Mouse (Mus musculus): Measurements from ENCODE around the gene Cacna1d.
A peak's percentile ranks its signal among the peaks of the same experiment; 100 is the strongest.

Gene Cacna1d

GRCm38 (mm10) chr14:30138379-30138964 is 352.8 kb downstream of the Cacna1d start:
- no peak for DNase-seq

- DNase-seq: no peak
Measured at GRCm38 (mm10) chr14:30137961-30138360, 353.3 kb downstream of the Cacna1d start.

- peak; percentile 79 for DNase-seq
Measured at GRCm38 (mm10) chr14:30136965-30137364, 354.3 kb downstream of the Cacna1d start.

GRCm38 (mm10) chr14:30135351-30135750 is 355.9 kb downstream of the Cacna1d start:
- DNase-seq: no peak

- DNase-seq: no peak
Measured at GRCm38 (mm10) chr14:30133684-30134083, 357.6 kb downstream of the Cacna1d start.

GRCm38 (mm10) chr14:30131256-30131655 is 360.0 kb downstream of the Cacna1d start:
- no peak for DNase-seq

GRCm38 (mm10) chr14:30130092-30130491 is 361.2 kb downstream of the Cacna1d start:
- no peak for DNase-seq

GRCm38 (mm10) chr14:30129378-30129777 is 361.9 kb downstream of the Cacna1d start:
- no peak for DNase-seq

- DNase-seq: peak; percentile 86
Measured at GRCm38 (mm10) chr14:30124951-30125690, 366.1 kb downstream of the Cacna1d start.

- DNase-seq: no peak
Measured at GRCm38 (mm10) chr14:30120023-30120422, 371.2 kb downstream of the Cacna1d start.

GRCm38 (mm10) chr14:30113392-30114108 is 377.7 kb downstream of the Cacna1d start:
- no peak for DNase-seq

- no peak for DNase-seq
Measured at GRCm38 (mm10) chr14:30109079-30109478, 382.2 kb downstream of the Cacna1d start.

GRCm38 (mm10) chr14:30106550-30106949 is 384.7 kb downstream of the Cacna1d start:
- no peak for DNase-seq

GRCm38 (mm10) chr14:30105551-30105950 is 385.7 kb downstream of the Cacna1d start:
- DNase-seq: no peak

GRCm38 (mm10) chr14:30103946-30104536 is 387.2 kb downstream of the Cacna1d start:
- no peak for DNase-seq

- DNase-seq: no peak
Measured at GRCm38 (mm10) chr14:30097239-30097638, 394.0 kb downstream of the Cacna1d start.

GRCm38 (mm10) chr14:30092426-30092825 is 398.8 kb downstream of the Cacna1d start:
- DNase-seq: no peak

GRCm38 (mm10) chr14:30092021-30092420 is 399.2 kb downstream of the Cacna1d start:
- no peak for DNase-seq

- no peak for DNase-seq
Measured at GRCm38 (mm10) chr14:30079729-30080128, 411.5 kb downstream of the Cacna1d start.

GRCm38 (mm10) chr14:30078115-30078808 is 413.0 kb downstream of the Cacna1d start:
- no peak for DNase-seq

- DNase-seq: no peak
Measured at GRCm38 (mm10) chr14:30075268-30075887, 415.9 kb downstream of the Cacna1d start.

- DNase-seq: no peak
Measured at GRCm38 (mm10) chr14:30068566-30068965, 422.7 kb downstream of the Cacna1d start.
